Comparison of ENCODE assay signal across 16 mouse cellular contexts in the genomic region with DNA sequence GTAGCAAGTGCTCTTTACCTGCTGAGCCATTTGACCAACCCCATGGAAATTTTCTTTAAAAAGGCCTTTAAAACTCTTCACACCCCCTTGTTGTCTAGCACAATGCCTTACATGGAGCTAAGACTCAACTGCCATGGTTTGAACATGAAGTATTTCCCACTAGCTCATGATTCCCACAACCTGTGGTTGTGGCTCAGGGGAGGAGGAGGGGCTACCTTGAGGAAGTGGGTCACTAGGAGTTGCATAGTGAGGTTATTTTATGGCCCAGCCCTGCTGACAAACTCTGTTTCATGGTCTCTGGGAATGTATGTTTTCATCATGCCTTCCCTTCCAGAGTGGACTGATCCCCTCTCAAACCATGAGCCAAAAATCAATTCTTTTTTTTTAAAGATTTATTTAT.
"Had no signal": no experiment of that assay in that cellular context is flagged by ENCODE, and none has a peak within 500 bp of the region (broad histone marks: within the 10 kb centered on the region; RNA-seq: fewer than 3 reads in every experiment).

No protein-coding gene starts in this region.

- H3K4me2 ChIP-seq: liver, embryonic 13.5 days; liver, embryonic 15.5 days; lung, embryonic 15.5 days; midbrain, embryonic 12.5 days; neural tube, embryonic 12.5 days had no signal

- H3K4me1 ChIP-seq: liver, embryonic 13.5 days; lung, embryonic 15.5 days; megakaryocyte, embryonic 14.5 days had no signal

- H3K4me3 ChIP-seq: liver, embryonic 13.5 days; liver, embryonic 15.5 days; lung, embryonic 15.5 days; megakaryocyte, embryonic 14.5 days; midbrain, embryonic 12.5 days; neural tube, embryonic 12.5 days had no signal

- H3K27me3 ChIP-seq: liver, embryonic 13.5 days; liver, embryonic 15.5 days; lung, embryonic 15.5 days; megakaryocyte, embryonic 14.5 days; midbrain, embryonic 12.5 days; neural tube, embryonic 12.5 days had no signal

- H3K27ac ChIP-seq: liver, embryonic 13.5 days; liver, embryonic 15.5 days; lung, embryonic 15.5 days; midbrain, embryonic 12.5 days; neural tube, embryonic 12.5 days had no signal

- H3K9me3 ChIP-seq: liver, embryonic 13.5 days; liver, embryonic 15.5 days; lung, embryonic 15.5 days; megakaryocyte, embryonic 14.5 days; midbrain, embryonic 12.5 days; neural tube, embryonic 12.5 days had no signal

- ATAC-seq: liver, postnatal 0 days had no signal

- DNase-seq: liver, embryonic 13.5 days; liver, postnatal 0 days; lung, adult 2 months; lung, postnatal 10 days; lung, postnatal 4 days; midbrain, embryonic 14.5 days; right cerebral cortex, postnatal 14 days; spleen, adult 18-20 months; thymus, adult 18-20 months; thymus, postnatal 14 days; thymus, postnatal 36 days had no signal

- H3K9ac ChIP-seq: liver, embryonic 13.5 days; liver, embryonic 15.5 days; liver, postnatal 0 days; lung, embryonic 15.5 days; midbrain, embryonic 12.5 days; neural tube, embryonic 12.5 days had no signal

- H3K36me3 ChIP-seq: liver, embryonic 13.5 days; liver, embryonic 15.5 days; lung, embryonic 15.5 days; midbrain, embryonic 12.5 days; neural tube, embryonic 12.5 days had no signal
